Mouse (Mus musculus): ENCODE measurements around the gene Btbd1. TPM values are rescaled to one million over a fixed set of nuclear protein-coding genes. Genes with fewer than 3 reads are reported as not detected.

Btbd1 gene
- polyA plus RNA-seq, 1 experiment from 2014 or later: 37.9 TPM

DNA sequence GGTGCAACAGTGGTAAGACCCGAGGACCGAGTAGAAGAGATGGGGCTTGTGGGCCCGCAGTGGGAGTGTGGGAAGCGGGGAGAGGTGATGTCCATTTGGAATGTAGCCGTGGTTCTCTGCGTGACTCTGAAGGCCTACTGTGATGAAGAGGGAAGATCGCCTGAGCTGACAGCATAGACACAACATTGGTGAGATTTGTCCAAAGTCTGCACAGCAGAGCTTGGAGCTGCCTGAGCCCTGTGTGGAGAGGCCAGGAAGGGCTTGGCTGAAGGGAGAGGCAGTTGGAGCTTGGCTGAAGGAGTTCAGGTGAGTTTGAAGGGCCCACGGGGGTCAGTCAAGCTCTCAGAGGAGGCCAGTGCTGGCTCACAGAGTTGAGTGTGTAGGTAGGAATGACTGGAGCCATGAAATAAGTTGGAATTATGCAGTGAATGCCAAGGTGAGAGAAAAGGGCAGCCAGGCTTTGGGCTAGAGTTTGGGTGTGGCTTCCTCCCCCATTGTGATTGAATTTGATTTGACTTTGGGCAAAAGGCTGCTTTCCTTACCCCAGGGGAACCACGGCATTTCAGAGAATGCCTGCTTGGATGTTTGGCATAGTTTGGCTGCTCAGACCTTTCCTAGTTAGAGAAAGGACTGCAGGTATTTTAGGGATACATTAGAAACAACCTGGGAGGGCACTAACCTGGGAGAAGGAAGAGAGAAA lies 38.1 kb upstream of the Btbd1 start:
- TF ChIP-seq CTCF (IDR thresholded peaks at IDR 0.05; ENCODE audit: low read depth) (no peak), EP300 (optimal IDR thresholded peaks at IDR 0.05) (no peak)
- 77% methylated on average over 9 of the region's 9 CpGs for WGBS

DNA sequence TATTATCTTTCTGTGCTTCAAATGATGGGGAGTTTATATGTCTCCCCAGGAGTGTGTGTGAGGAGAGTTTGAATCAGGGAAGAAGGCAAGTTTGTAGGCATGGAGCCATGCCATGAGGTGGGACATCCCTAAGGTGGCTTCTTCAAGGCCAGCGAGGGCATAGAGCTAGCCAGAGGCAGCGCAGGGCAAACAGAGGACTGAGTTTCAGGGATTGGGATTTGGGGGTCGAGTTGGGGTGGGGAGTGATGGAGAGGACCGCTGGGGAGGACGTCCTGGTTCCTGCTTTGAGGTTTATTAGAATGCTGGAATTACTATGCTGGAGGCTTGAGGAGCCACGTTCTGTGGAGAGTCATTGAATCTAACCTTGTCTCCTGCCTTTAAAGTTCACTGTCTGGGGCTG lies 36.7 kb upstream of the Btbd1 start:
- no peak overlapping the region for H3K9ac ChIP-seq (ENCODE audit: low read length)
- H3K9me3 ChIP-seq (ENCODE audit: control insufficient read depth, low read length): no peaks in the 10 kb centered on the region
- ATAC-seq (ENCODE audit: low FRiP score, low TSS enrichment) (no peak), DNase-seq (ENCODE audit: low spot score) (peak; percentile 6)
- no peaks in the 10 kb centered on the region for H3K27me3 ChIP-seq (ENCODE audit: control insufficient read depth, insufficient read depth, low read length)
- WGBS: 92% methylated on average over 6 of the region's 6 CpGs
- no peak overlapping the region for H3K4me2 ChIP-seq (replicated peaks; ENCODE audit: low read depth)
- H3K4me1 ChIP-seq (replicated peaks; ENCODE audit: control insufficient read depth, insufficient read depth): no peaks in the 10 kb centered on the region
- no peak for TF ChIP-seq CTCF (IDR thresholded peaks at IDR 0.05; ENCODE audit: low read depth)
- no peak for TF ChIP-seq EP300 (optimal IDR thresholded peaks at IDR 0.05)
- no peak overlapping the region for H3K4me3 ChIP-seq (ENCODE audit: low read depth, low read length)
- no peak overlapping the region for H3K27ac ChIP-seq (replicated peaks)
- no peaks in the 10 kb centered on the region for H3K36me3 ChIP-seq (ENCODE audit: control insufficient read depth, insufficient read depth, low read length)

More for the DNA sequence above, 38.1 kb upstream of the Btbd1 start:
- ATAC-seq (ENCODE audit: low FRiP score, low TSS enrichment) (no peak), DNase-seq (ENCODE audit: low spot score) (peak; percentile 12)
- no peak overlapping the region for H3K4me3 ChIP-seq (ENCODE audit: low read depth, low read length)
- H3K27me3 ChIP-seq (ENCODE audit: control insufficient read depth, insufficient read depth, low read length): no peaks in the 10 kb centered on the region
- H3K9ac ChIP-seq (ENCODE audit: low read length): no peak overlapping the region
- H3K4me2 ChIP-seq (replicated peaks; ENCODE audit: low read depth): no peak overlapping the region
- H3K27ac ChIP-seq (replicated peaks): no peak overlapping the region
- no peaks in the 10 kb centered on the region for H3K9me3 ChIP-seq (ENCODE audit: control insufficient read depth, low read length)
- H3K36me3 ChIP-seq (ENCODE audit: control insufficient read depth, insufficient read depth, low read length): no peaks in the 10 kb centered on the region
- H3K4me1 ChIP-seq (replicated peaks; ENCODE audit: control insufficient read depth, insufficient read depth): no peaks in the 10 kb centered on the region

DNA sequence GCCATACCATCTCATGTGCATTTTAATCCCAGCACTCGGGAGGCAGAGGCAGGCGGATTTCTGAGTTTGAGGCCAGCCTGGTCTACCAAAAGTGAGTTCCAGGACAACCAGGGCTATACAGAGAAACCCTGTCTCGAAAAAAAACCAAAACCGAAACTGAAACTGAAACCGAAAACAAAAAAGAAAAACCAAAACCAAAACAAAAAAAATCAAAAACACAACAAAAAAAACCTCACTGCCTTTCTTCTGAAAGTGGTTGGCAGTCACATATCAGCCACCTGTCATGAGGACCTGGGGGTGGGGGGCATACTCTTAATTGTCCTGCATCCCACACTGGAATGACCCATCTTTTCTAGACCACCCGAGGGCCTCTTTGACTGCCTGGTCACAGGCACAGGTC lies 35.3 kb upstream of the Btbd1 start:
- no peaks in the 10 kb centered on the region for H3K4me1 ChIP-seq (replicated peaks; ENCODE audit: control insufficient read depth, insufficient read depth)
- ATAC-seq (ENCODE audit: low FRiP score, low TSS enrichment): no peak
- H3K36me3 ChIP-seq (ENCODE audit: control insufficient read depth, insufficient read depth, low read length): no peaks in the 10 kb centered on the region
- no peaks in the 10 kb centered on the region for H3K27me3 ChIP-seq (ENCODE audit: control insufficient read depth, insufficient read depth, low read length)
- no peak overlapping the region for H3K4me3 ChIP-seq (ENCODE audit: low read depth, low read length)
- TF ChIP-seq EP300 (optimal IDR thresholded peaks at IDR 0.05) (no peak), CTCF (IDR thresholded peaks at IDR 0.05; ENCODE audit: low read depth) (no peak)
- no peak overlapping the region for H3K27ac ChIP-seq (replicated peaks)
- H3K4me2 ChIP-seq (replicated peaks; ENCODE audit: low read depth): no peak overlapping the region
- no peak for DNase-seq (ENCODE audit: low spot score)
- H3K9me3 ChIP-seq (ENCODE audit: control insufficient read depth, low read length): no peaks in the 10 kb centered on the region
- no peak overlapping the region for H3K9ac ChIP-seq (ENCODE audit: low read length)
- WGBS: 89% methylated on average over 6 of the region's 6 CpGs

DNA sequence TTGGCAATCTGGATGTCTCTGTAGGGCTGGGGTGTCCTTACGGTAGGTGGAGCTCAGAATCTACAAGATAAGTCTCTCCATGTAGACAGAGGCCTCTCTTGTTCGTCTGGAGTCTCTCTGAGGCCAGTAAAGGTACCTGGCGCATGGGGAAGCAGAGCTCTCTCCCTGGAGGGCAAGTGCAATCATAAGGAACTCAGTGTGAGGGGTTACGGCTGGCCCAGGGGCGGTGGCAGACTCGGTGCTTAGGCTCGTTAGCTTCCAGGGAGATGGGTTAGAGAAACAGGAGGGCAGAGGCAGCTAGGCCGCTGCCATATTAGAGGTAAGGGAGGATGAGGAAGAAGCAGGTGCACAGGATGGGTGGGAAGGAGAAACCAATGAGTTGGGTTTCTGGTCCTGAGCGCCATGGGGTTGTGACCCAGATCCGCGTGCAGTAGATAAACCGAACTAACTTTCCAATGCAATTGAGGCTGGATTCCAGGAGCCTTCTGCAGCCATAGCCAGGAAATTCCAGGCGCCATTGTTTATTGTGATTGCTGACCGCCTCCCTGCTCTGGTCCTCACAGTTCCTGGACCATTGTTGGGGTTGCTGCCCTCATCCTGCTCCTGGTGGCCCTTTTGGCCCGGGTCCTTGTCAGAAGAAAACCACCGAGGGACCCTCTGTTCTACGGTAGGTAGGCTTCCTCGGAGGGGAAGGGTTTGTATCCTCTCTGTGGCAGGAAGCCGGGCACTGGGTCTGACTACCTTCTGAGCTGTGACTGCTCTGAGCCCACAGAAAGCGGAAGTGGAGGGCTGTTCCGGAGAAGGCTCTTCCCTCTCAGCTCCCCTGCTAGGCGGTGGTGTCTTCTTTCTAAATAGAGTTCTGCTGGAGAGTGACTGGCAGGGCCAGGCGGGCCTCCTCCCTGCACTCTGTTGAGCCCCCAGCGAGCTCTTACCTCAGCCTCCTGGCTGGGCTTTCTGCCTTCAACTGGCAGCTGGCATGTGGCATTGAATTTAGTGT lies 33.7 kb upstream of the Btbd1 start:
- ATAC-seq (ENCODE audit: low FRiP score, low TSS enrichment) (no peak), DNase-seq (ENCODE audit: low spot score) (no peak)
- H3K9ac ChIP-seq (ENCODE audit: low read length): no peak overlapping the region
- no peak for TF ChIP-seq CTCF (IDR thresholded peaks at IDR 0.05; ENCODE audit: low read depth)
- TF ChIP-seq EP300 (optimal IDR thresholded peaks at IDR 0.05): no peak
- H3K27ac ChIP-seq (replicated peaks): no peak overlapping the region
- H3K27me3 ChIP-seq (ENCODE audit: control insufficient read depth, insufficient read depth, low read length): no peaks in the 10 kb centered on the region
- WGBS: 74% methylated on average over 24 of the region's 24 CpGs
- H3K4me1 ChIP-seq (replicated peaks; ENCODE audit: control insufficient read depth, insufficient read depth): no peaks in the 10 kb centered on the region
- H3K4me2 ChIP-seq (replicated peaks; ENCODE audit: low read depth): no peak overlapping the region
- no peaks in the 10 kb centered on the region for H3K36me3 ChIP-seq (ENCODE audit: control insufficient read depth, insufficient read depth, low read length)
- H3K4me3 ChIP-seq (ENCODE audit: low read depth, low read length): no peak overlapping the region
- H3K9me3 ChIP-seq (ENCODE audit: control insufficient read depth, low read length): no peaks in the 10 kb centered on the region

DNA sequence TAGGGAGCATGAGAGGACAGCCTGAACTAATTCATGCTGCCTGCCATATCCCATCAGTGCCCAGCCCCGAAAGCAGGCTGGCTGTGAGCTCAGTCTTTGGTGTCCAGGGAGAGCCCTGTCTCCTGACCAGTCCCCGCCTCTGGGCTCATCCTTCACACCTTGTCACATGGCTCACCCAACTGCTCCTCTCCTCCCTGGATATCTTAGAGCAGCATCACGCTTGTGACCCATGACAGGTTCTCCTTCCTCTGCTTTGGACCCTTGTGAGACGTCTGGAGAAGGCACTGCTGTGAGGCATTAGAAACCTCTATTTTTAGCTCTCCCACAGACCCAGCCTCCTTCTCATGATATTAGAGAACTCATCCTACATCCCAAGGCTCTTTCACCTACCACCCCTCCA lies 32.7 kb upstream of the Btbd1 start:
- no peak for TF ChIP-seq CTCF (IDR thresholded peaks at IDR 0.05; ENCODE audit: low read depth)
- Histone ChIP-seq H3K27me3 (ENCODE audit: control insufficient read depth, insufficient read depth, low read length) (no peaks in the 10 kb centered on the region), H3K9me3 (ENCODE audit: control insufficient read depth, low read length) (no peaks in the 10 kb centered on the region), H3K4me3 (ENCODE audit: low read depth, low read length) (no peak overlapping the region), H3K36me3 (ENCODE audit: control insufficient read depth, insufficient read depth, low read length) (no peaks in the 10 kb centered on the region), H3K9ac (ENCODE audit: low read length) (no peak overlapping the region), H3K4me1 (replicated peaks; ENCODE audit: control insufficient read depth, insufficient read depth) (no peaks in the 10 kb centered on the region), H3K27ac (replicated peaks) (no peak overlapping the region), H3K4me2 (replicated peaks; ENCODE audit: low read depth) (no peak overlapping the region)
- ATAC-seq (ENCODE audit: low FRiP score, low TSS enrichment) (no peak), DNase-seq (ENCODE audit: low spot score) (no peak)
- 62% methylated on average over 4 of the region's 4 CpGs for WGBS

DNA sequence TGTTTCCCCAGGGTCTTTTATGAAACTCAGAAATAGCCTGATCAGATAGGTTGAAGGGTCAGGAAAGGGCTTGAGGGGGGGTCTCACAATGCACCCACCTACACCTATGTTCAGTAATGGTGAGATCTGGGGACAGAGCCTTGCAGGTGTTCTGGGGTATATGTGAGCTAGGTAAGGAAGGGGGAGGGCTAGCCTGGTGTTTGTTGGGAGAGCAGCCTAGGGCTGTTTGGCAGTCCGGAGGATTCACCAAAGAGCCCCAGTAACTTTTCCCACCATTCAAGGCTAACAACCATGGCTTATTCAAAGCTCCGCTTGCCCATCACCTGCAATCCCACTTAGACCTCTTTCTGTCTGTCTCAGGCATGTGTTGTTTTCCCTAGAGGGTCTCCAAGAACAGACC lies 32.2 kb upstream of the Btbd1 start:
- H3K27ac ChIP-seq (replicated peaks): no peak overlapping the region
- H3K4me1 ChIP-seq (replicated peaks; ENCODE audit: control insufficient read depth, insufficient read depth): no peaks in the 10 kb centered on the region
- H3K9me3 ChIP-seq (ENCODE audit: control insufficient read depth, low read length): no peaks in the 10 kb centered on the region
- H3K27me3 ChIP-seq (ENCODE audit: control insufficient read depth, insufficient read depth, low read length): no peaks in the 10 kb centered on the region
- DNase-seq (ENCODE audit: low spot score): no peak
- no peak for ATAC-seq (ENCODE audit: low FRiP score, low TSS enrichment)
- TF ChIP-seq CTCF (IDR thresholded peaks at IDR 0.05; ENCODE audit: low read depth) (no peak), EP300 (optimal IDR thresholded peaks at IDR 0.05) (no peak)
- 82% methylated on average over 2 of the region's 2 CpGs for WGBS
- H3K4me3 ChIP-seq (ENCODE audit: low read depth, low read length): no peak overlapping the region
- no peaks in the 10 kb centered on the region for H3K36me3 ChIP-seq (ENCODE audit: control insufficient read depth, insufficient read depth, low read length)
- no peak overlapping the region for H3K9ac ChIP-seq (ENCODE audit: low read length)
- no peak overlapping the region for H3K4me2 ChIP-seq (replicated peaks; ENCODE audit: low read depth)
